Mouse (Mus musculus): Measurements from ENCODE around the gene Dagla. TPM values are rescaled to one million over a fixed set of nuclear protein-coding genes. Genes with fewer than 3 reads are reported as not detected.

Dagla gene
- polyA plus RNA-seq, 1 experiment, result 1.8 TPM

DNA sequence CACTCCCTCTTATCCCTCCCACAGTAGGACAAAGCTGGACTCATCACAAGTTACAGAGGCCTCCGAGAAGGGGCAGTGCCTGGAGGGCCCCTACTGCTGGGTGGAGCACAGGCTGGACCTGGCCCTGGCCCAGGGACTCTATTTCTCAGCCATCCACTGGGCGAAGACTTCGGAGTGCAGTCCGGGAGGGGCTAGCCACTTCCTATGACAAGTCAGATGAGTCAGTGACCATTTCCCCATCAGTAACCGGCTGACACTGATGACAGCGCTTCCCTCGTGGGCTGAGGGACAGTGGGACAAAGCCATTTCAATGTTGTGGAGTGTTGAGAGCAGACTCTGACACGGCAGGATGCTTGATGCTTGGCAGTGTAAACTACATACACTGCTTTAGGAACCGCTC, 25.0 kb downstream of the Dagla start:
- Histone ChIP-seq H3K36me3 (ENCODE audit: control insufficient read depth, insufficient read depth, low read length) (no peaks in the 10 kb centered on the region), H3K4me3 (ENCODE audit: control insufficient read depth, low read depth, low read length) (no peak overlapping the region), H3K4me1 (ENCODE audit: control insufficient read depth, insufficient read depth, low read length) (peaks cover 4% of the 10 kb centered on the region; the same call in 1 of the 2 replicates), H3K27me3 (ENCODE audit: control insufficient read depth, insufficient read depth, low read length) (no peaks in the 10 kb centered on the region), H3K27ac (ENCODE audit: control insufficient read depth, insufficient read depth, low read depth, low read length) (no peak overlapping the region)
- TF ChIP-seq POLR2A (IDR thresholded peaks at IDR 0.05; ENCODE audit: control insufficient read depth, low read depth, low read length) (no peak), CTCF (IDR thresholded peaks at IDR 0.05; ENCODE audit: control insufficient read depth, insufficient read depth, insufficient replicate concordance, low read depth, low read length) (no peak)

DNA sequence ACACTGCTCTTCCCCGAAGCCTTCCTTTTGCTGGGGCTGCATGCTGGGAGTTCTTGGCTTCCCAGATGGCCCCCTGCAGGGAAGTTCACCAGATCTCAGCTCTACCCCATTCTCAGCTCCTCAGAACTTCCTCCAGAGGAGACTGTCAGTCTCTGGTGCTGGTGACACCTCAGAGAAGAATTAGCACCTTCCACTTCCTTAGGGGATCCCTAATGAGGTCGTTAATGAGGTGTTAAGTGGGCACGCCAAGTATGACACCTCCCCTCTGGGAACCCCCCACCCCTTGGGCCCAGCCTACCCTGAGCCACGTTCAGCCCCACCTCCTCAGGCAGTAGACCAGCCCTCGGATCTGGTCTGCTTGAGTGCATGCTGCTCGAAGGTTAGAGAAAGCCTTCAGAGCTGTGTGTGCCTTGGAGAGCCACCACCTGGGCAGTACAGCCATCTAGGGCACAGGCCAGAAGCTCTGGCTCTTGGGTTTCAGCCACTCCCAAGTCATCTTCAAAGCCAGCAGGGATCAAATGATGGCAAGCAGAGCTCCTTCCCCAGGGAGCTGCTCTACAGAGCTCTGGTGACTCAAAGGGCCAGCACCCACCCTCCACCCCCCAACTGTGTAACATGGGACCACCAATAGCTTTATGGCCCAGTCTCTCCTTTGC, 25.9 kb downstream of the Dagla start:
- TF ChIP-seq CTCF (IDR thresholded peaks at IDR 0.05; ENCODE audit: control insufficient read depth, insufficient read depth, insufficient replicate concordance, low read depth, low read length) (no peak), POLR2A (IDR thresholded peaks at IDR 0.05; ENCODE audit: control insufficient read depth, low read depth, low read length) (no peak)
- Histone ChIP-seq H3K4me3 (ENCODE audit: control insufficient read depth, low read depth, low read length) (no peak overlapping the region), H3K27me3 (ENCODE audit: control insufficient read depth, insufficient read depth, low read length) (no peaks in the 10 kb centered on the region), H3K4me1 (ENCODE audit: control insufficient read depth, insufficient read depth, low read length) (peaks cover 4% of the 10 kb centered on the region; the same call in 1 of the 2 replicates), H3K27ac (ENCODE audit: control insufficient read depth, insufficient read depth, low read depth, low read length) (no peak overlapping the region), H3K36me3 (ENCODE audit: control insufficient read depth, insufficient read depth, low read length) (no peaks in the 10 kb centered on the region)

DNA sequence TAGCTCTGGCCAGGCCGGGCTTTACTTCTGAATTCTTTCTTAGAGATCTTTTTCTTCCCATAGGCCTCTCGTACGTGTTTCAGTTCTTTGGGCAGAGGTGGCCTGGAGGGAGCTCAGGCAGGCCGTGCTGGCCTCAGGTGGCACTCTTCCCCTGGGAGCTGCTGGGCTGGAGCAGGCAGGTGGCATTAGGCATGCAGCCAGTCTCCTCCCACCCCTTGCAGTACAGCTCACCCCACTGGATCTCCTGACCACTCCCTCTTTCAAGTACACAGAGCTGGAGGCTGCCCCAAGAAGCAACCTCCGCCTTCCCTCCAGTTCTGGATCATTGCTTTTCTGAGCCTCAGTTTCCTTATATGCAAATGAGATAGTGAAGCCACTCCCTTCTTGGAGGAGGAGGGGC, 26.9 kb downstream of the Dagla start:
- Histone ChIP-seq H3K27ac (ENCODE audit: control insufficient read depth, insufficient read depth, low read depth, low read length) (no peak overlapping the region), H3K4me1 (ENCODE audit: control insufficient read depth, insufficient read depth, low read length) (peaks cover 4% of the 10 kb centered on the region; the same call in 1 of the 2 replicates), H3K36me3 (ENCODE audit: control insufficient read depth, insufficient read depth, low read length) (no peaks in the 10 kb centered on the region), H3K4me3 (ENCODE audit: control insufficient read depth, low read depth, low read length) (no peak overlapping the region), H3K27me3 (ENCODE audit: control insufficient read depth, insufficient read depth, low read length) (no peaks in the 10 kb centered on the region)
- TF ChIP-seq POLR2A (IDR thresholded peaks at IDR 0.05; ENCODE audit: control insufficient read depth, low read depth, low read length), result no peak
- no peak for TF ChIP-seq CTCF (IDR thresholded peaks at IDR 0.05; ENCODE audit: control insufficient read depth, insufficient read depth, insufficient replicate concordance, low read depth, low read length)

DNA sequence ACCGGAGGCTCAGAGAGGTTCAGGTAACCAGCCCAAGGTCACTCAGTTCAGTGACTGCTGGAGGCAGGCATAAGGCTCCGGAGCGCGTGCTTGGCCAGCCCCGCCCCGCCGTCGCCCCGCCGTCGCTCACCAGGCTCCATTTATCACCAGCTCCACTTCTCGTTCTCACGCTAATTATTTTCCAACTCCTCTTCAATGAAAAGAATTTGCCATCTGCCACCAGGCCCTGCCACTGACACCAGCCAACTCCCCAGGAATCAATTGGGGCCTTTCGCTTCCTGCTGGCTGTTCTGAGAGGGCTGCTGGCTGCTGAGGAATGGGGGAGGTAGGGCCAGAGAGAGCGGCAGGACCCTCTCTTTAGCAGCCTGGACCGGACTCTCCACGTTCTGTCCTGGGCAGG, 27.3 kb downstream of the Dagla start:
- no peaks in the 10 kb centered on the region for H3K27me3 ChIP-seq (ENCODE audit: control insufficient read depth, insufficient read depth, low read length)
- peaks cover 4% of the 10 kb centered on the region; the same call in 1 of the 2 replicates for H3K4me1 ChIP-seq (ENCODE audit: control insufficient read depth, insufficient read depth, low read length)
- TF ChIP-seq CTCF (IDR thresholded peaks at IDR 0.05; ENCODE audit: control insufficient read depth, insufficient read depth, insufficient replicate concordance, low read depth, low read length) (no peak), POLR2A (IDR thresholded peaks at IDR 0.05; ENCODE audit: control insufficient read depth, low read depth, low read length) (no peak)
- no peak overlapping the region for H3K27ac ChIP-seq (ENCODE audit: control insufficient read depth, insufficient read depth, low read depth, low read length)
- H3K4me3 ChIP-seq (ENCODE audit: control insufficient read depth, low read depth, low read length), result no peak overlapping the region
- H3K36me3 ChIP-seq (ENCODE audit: control insufficient read depth, insufficient read depth, low read length), result no peaks in the 10 kb centered on the region

DNA sequence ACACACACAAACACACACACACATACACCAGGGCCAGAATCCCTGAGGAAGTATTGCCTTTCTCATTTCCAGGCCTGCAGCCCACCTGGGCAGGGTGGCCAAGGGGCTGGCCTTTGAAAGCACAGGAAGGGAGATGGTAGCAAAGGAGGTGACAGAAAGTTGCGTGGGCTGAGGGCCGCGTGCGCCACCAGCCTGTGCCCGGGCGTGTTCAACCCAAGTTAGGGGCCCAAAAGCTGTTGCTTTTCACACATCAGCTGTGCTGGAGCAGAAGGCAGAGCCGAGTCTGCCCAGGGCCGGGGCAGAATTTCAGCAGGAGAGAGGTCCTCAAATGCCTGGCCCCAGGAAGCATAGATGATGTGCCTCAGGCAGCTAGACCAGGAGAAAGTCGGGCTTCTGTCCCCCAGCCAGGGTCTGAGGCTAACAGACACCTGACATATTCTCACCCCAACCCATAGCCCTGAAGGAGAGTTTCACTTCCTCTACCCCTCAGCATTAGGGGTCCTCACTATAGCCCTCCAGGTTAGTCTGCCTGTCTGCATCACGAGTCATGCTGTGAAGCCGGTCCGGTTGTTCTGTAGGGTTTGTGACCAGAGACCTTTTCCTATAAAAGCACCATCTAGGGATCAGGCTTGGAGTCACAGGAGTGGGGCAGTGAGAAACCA, 28.1 kb downstream of the Dagla start:
- Histone ChIP-seq H3K27ac (ENCODE audit: control insufficient read depth, insufficient read depth, low read depth, low read length) (no peak overlapping the region), H3K27me3 (ENCODE audit: control insufficient read depth, insufficient read depth, low read length) (no peaks in the 10 kb centered on the region), H3K4me3 (ENCODE audit: control insufficient read depth, low read depth, low read length) (no peak overlapping the region), H3K36me3 (ENCODE audit: control insufficient read depth, insufficient read depth, low read length) (no peaks in the 10 kb centered on the region), H3K4me1 (ENCODE audit: control insufficient read depth, insufficient read depth, low read length) (peaks cover 4% of the 10 kb centered on the region; the same call in 1 of the 2 replicates)
- TF ChIP-seq POLR2A (IDR thresholded peaks at IDR 0.05; ENCODE audit: control insufficient read depth, low read depth, low read length) (no peak), CTCF (IDR thresholded peaks at IDR 0.05; ENCODE audit: control insufficient read depth, insufficient read depth, insufficient replicate concordance, low read depth, low read length) (no peak)

DNA sequence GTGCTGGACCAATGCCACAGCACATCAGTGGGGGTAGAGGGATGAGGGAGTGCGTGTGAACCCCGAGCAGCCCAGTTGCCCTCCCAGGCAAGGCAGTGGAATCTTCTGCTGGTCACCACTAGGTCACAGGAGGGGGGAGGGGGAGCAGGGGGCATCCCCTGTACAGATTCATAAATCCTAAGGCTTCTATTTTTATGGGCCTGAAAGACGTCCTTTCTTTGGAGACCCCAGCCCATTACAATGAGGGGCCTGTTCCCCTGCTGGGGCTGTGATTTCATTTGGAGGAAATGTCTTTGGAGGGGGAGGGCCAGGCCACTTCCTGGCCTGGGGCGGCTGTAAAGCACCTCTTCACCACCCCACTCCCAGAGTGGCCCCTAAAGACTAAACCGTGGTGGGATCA, 30.6 kb downstream of the Dagla start:
- Histone ChIP-seq H3K27ac (ENCODE audit: control insufficient read depth, insufficient read depth, low read depth, low read length) (no peak overlapping the region), H3K27me3 (ENCODE audit: control insufficient read depth, insufficient read depth, low read length) (no peaks in the 10 kb centered on the region), H3K36me3 (ENCODE audit: control insufficient read depth, insufficient read depth, low read length) (no peaks in the 10 kb centered on the region), H3K4me3 (ENCODE audit: control insufficient read depth, low read depth, low read length) (no peak overlapping the region), H3K4me1 (ENCODE audit: control insufficient read depth, insufficient read depth, low read length) (peaks cover 4% of the 10 kb centered on the region; the same call in 1 of the 2 replicates)
- no peak for TF ChIP-seq POLR2A (IDR thresholded peaks at IDR 0.05; ENCODE audit: control insufficient read depth, low read depth, low read length)
- TF ChIP-seq CTCF (IDR thresholded peaks at IDR 0.05; ENCODE audit: control insufficient read depth, insufficient read depth, insufficient replicate concordance, low read depth, low read length), result no peak

DNA sequence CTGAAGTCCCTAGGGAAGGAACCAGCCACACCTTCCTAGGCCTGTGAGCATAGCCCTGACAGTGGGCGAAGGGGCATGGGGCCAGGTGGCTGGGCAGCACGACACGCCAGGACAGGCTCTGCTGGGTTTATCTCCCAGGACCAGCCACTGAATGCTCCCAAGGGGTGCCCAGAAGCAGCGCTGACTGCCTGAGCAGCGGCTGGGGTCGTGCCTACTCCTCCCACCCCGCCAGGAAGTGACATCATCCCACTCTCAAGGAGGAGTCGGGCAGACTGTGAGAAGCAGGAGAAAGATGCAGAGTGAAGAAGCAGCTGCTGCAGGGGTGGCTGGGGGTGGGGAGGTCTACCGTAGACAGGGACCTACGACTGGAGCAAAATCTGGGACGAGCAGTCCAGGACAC, 31.9 kb downstream of the Dagla start:
- Histone ChIP-seq H3K4me3 (ENCODE audit: control insufficient read depth, low read depth, low read length) (no peak overlapping the region), H3K27ac (ENCODE audit: control insufficient read depth, insufficient read depth, low read depth, low read length) (no peak overlapping the region), H3K36me3 (ENCODE audit: control insufficient read depth, insufficient read depth, low read length) (no peaks in the 10 kb centered on the region), H3K27me3 (ENCODE audit: control insufficient read depth, insufficient read depth, low read length) (no peaks in the 10 kb centered on the region), H3K4me1 (ENCODE audit: control insufficient read depth, insufficient read depth, low read length) (no peaks in the 10 kb centered on the region; the same call in 1 of the 2 replicates)
- TF ChIP-seq POLR2A (IDR thresholded peaks at IDR 0.05; ENCODE audit: control insufficient read depth, low read depth, low read length) (no peak), CTCF (IDR thresholded peaks at IDR 0.05; ENCODE audit: control insufficient read depth, insufficient read depth, insufficient replicate concordance, low read depth, low read length) (no peak)

Data from testis, adult 2 months (tissue).